In genomic region chr8:113581704-113582103, GRCm38 (mm10) we compare ENCODE assay signal across 13 mouse cellular contexts. TPM values are rescaled to one million over a fixed set of nuclear protein-coding genes. Genes with fewer than 3 reads are reported as not detected.
DNase-seq lines count a peak whose midpoint lies in the region; ATAC-seq and TF ChIP-seq lines count a peak whose summit lies in the region.
"Had no signal": no experiment of that assay in that cellular context is flagged by ENCODE, and none has a peak within 500 bp of the region (broad histone marks: within the 10 kb centered on the region; RNA-seq: fewer than 3 reads in every experiment).

No protein-coding gene starts in this region.

- H3K27ac ChIP-seq in forebrain, embryonic 11.5 days (ENCODE audit: low read depth, low read length), result no peak overlapping the region
- no peak overlapping the region for H3K27ac ChIP-seq in forebrain, postnatal 0 days (ENCODE audit: low read depth, low read length)
- H3K27ac ChIP-seq in kidney, embryonic 15.5 days, result no peak overlapping the region
- H3K27ac ChIP-seq in neural tube, embryonic 15.5 days (replicated peaks), result no peak overlapping the region
- H3K27ac ChIP-seq: liver, embryonic 12.5 days; neural tube, embryonic 13.5 days had no signal

- peak; percentile 37; the same call in 1 of the 2 replicates for ATAC-seq in forebrain, embryonic 11.5 days (replicated peaks; ENCODE audit: low FRiP score)
- no peak for ATAC-seq in forebrain, postnatal 0 days
- ATAC-seq in kidney, embryonic 15.5 days (replicated peaks; ENCODE audit: low FRiP score), result 0 out of 2 replicates have a peak, but pooled peaks have one; percentile 12
- no peak for ATAC-seq in neural tube, embryonic 15.5 days (ENCODE audit: low FRiP score)
- no peak for ATAC-seq in cerebellum, adult (ENCODE audit: insufficient number of reproducible peaks, low FRiP score, low TSS enrichment)
- ATAC-seq: inflammation-experienced regulatory T-cells, adult 6 months; liver, embryonic 12.5 days; Patski had no signal

- no peaks in the 10 kb centered on the region for H3K4me1 ChIP-seq in forebrain, embryonic 11.5 days (replicated peaks; ENCODE audit: control insufficient read depth, insufficient read depth, low read length)
- H3K4me1 ChIP-seq in forebrain, postnatal 0 days (ENCODE audit: insufficient read depth), result no peaks in the 10 kb centered on the region
- H3K4me1 ChIP-seq in kidney, embryonic 15.5 days, result peaks cover 17% of the 10 kb centered on the region
- peaks cover 11% of the 10 kb centered on the region for H3K4me1 ChIP-seq in neural tube, embryonic 15.5 days
- H3K4me1 ChIP-seq: liver, embryonic 12.5 days had no signal

- H3K4me3 ChIP-seq in forebrain, embryonic 11.5 days (ENCODE audit: low read depth, low read length), result no peak overlapping the region
- no peak overlapping the region for H3K4me3 ChIP-seq in forebrain, postnatal 0 days (ENCODE audit: low read depth, low read length)
- H3K4me3 ChIP-seq in kidney, embryonic 15.5 days (replicated peaks), result no peak overlapping the region
- no peak overlapping the region for H3K4me3 ChIP-seq in neural tube, embryonic 15.5 days (replicated peaks)
- H3K4me3 ChIP-seq: liver, embryonic 12.5 days; neural tube, embryonic 13.5 days had no signal

- H3K27me3 ChIP-seq in forebrain, embryonic 11.5 days (ENCODE audit: control insufficient read depth, insufficient read depth, low read length), result no peaks in the 10 kb centered on the region
- no peaks in the 10 kb centered on the region for H3K27me3 ChIP-seq in forebrain, postnatal 0 days (ENCODE audit: insufficient read depth, low read length)
- H3K27me3 ChIP-seq in kidney, embryonic 15.5 days, result no peaks in the 10 kb centered on the region
- no peaks in the 10 kb centered on the region for H3K27me3 ChIP-seq in neural tube, embryonic 15.5 days (replicated peaks)
- H3K27me3 ChIP-seq: liver, embryonic 12.5 days; neural tube, embryonic 13.5 days had no signal

- no peaks in the 10 kb centered on the region for H3K36me3 ChIP-seq in forebrain, embryonic 11.5 days (ENCODE audit: control insufficient read depth, insufficient read depth, low read length)
- no peaks in the 10 kb centered on the region for H3K36me3 ChIP-seq in forebrain, postnatal 0 days (ENCODE audit: insufficient read depth)
- no peaks in the 10 kb centered on the region for H3K36me3 ChIP-seq in kidney, embryonic 15.5 days
- H3K36me3 ChIP-seq in neural tube, embryonic 15.5 days, result no peaks in the 10 kb centered on the region
- H3K36me3 ChIP-seq: liver, embryonic 12.5 days; neural tube, embryonic 13.5 days had no signal

- H3K9me3 ChIP-seq in forebrain, embryonic 11.5 days (ENCODE audit: control insufficient read depth, low read length), result no peaks in the 10 kb centered on the region
- no peaks in the 10 kb centered on the region for H3K9me3 ChIP-seq in forebrain, postnatal 0 days (ENCODE audit: low read length)
- H3K9me3 ChIP-seq in kidney, embryonic 15.5 days (replicated peaks), result no peaks in the 10 kb centered on the region
- no peaks in the 10 kb centered on the region for H3K9me3 ChIP-seq in neural tube, embryonic 15.5 days (replicated peaks)
- H3K9me3 ChIP-seq: liver, embryonic 12.5 days; neural tube, embryonic 13.5 days had no signal

- no peak overlapping the region for H3K9ac ChIP-seq in forebrain, embryonic 11.5 days (ENCODE audit: low read length)
- H3K9ac ChIP-seq in forebrain, postnatal 0 days, result no peak overlapping the region
- no peak overlapping the region for H3K9ac ChIP-seq in kidney, embryonic 15.5 days
- H3K9ac ChIP-seq in neural tube, embryonic 15.5 days (replicated peaks), result no peak overlapping the region
- H3K9ac ChIP-seq: liver, embryonic 12.5 days; neural tube, embryonic 13.5 days had no signal

- H3K4me2 ChIP-seq in forebrain, embryonic 11.5 days (ENCODE audit: low read depth, low read length, severe bottlenecking), result no peak overlapping the region
- H3K4me2 ChIP-seq in forebrain, postnatal 0 days (ENCODE audit: low read depth), result no peak overlapping the region
- no peak overlapping the region for H3K4me2 ChIP-seq in kidney, embryonic 15.5 days
- H3K4me2 ChIP-seq in neural tube, embryonic 15.5 days, result no peak overlapping the region
- H3K4me2 ChIP-seq: liver, embryonic 12.5 days; neural tube, embryonic 13.5 days had no signal

- 30% methylated on average over 12 of the region's 12 CpGs for WGBS in forebrain, embryonic 11.5 days
- WGBS in forebrain, postnatal 0 days, result 50% methylated on average over 12 of the region's 12 CpGs
- WGBS in kidney, embryonic 15.5 days, result 11% methylated on average over 12 of the region's 12 CpGs
- WGBS in neural tube, embryonic 15.5 days, result 23% methylated on average over 12 of the region's 12 CpGs

- no peak for DNase-seq in forebrain, embryonic 11.5 days (ENCODE audit: low spot score)
- no peak for DNase-seq in forebrain, postnatal 0 days
- DNase-seq in kidney, adult 11 months, result no peak
- peak; percentile 66 for DNase-seq in neural tube, embryonic 10.5 days (ENCODE audit: extremely low spot score, low spot score)
- DNase-seq in mesoderm, embryonic 11.5 days (ENCODE audit: low read depth, low spot score), result peak; percentile 77
- DNase-seq: cerebellum, adult 9-11 months had no signal

- no peak for TF ChIP-seq CTCF in forebrain, postnatal 0 days (IDR thresholded peaks at IDR 0.05; ENCODE audit: low read depth)

RNA-seq across cellular contexts. Expression of gene Mon1b, which starts 53.7 kb away (rescaled TPM):
- polyA plus RNA-seq in forebrain, embryonic 11.5 days (2014; fragmentation: Nextera tagmentation; extraction: Ambion mirVana), result 14.3 and 14.4 TPM in 2 replicates
- 20.1 and 23.7 TPM in 2 replicates for total RNA-seq in forebrain, postnatal 0 days (2014; rRNA removed)
- 9.2 and 10.4 TPM in 2 replicates for polyA plus RNA-seq in forebrain, postnatal 0 days (2015; fragmentation: Nextera tagmentation; extraction: Ambion mirVana)
- 7.9 and 8.4 TPM in 2 replicates for polyA plus RNA-seq in kidney, embryonic 15.5 days (2015; fragmentation: Nextera tagmentation; extraction: Ambion mirVana)
- 8.7 and 9.9 TPM in 2 replicates for polyA plus RNA-seq in neural tube, embryonic 15.5 days (2015; fragmentation: Nextera tagmentation; extraction: Ambion mirVana)

Comparison
In these comparisons a context has a peak if more than half of its experiments do, and no peak if none do; other contexts are left out.
1. ATAC-seq: peak in forebrain, embryonic 11.5 days (single experiment) and kidney, embryonic 15.5 days (single experiment); none in forebrain, postnatal 0 days (single experiment), neural tube, embryonic 15.5 days (single experiment) and cerebellum, adult (single experiment).
2. DNase-seq: peak in neural tube, embryonic 10.5 days (single experiment) and mesoderm, embryonic 11.5 days (single experiment); none in forebrain, embryonic 11.5 days (single experiment), forebrain, postnatal 0 days (single experiment) and kidney, adult 11 months (single experiment).